Mouse (Mus musculus) lung, adult 18-20 months (tissue): ENCODE measurements at regions not wholly inside any gene's neighbourhood (a gene's known extent, or its start where the extent isn't known, plus 50 kb on each side); places are given as distances from the start of the nearest gene placed in this dataset.
A peak's percentile ranks its signal among the peaks of the same experiment; 100 is the strongest.

Experiments
- DNase-seq, 2 experiments: peaks; one replicate each; pipeline ENCODE4 v3.0.0; 2022; ENCODE audit warnings: mixed read lengths in 2 of 2

DNA sequence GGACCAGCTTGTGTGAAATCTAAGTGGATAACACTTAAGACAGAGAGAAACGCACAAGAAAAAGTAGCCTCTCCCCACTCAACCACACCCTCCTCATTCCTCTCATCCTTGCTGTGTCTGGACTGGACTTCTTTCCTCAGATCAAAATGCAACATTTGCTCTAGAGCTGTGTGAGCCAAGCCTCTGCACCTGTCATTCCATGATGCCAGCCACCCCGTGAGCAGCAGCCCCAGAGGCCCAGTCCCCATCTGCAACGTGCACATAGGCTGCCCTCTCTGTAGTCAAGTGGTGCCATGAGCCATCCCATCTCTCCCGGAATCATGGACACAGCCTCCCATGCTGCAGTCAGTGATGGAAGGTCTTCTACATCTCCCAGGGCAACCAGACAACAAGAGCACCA lies 55.1 kb upstream of the Gpc1 start:
- no peak for DNase-seq

GRCm38 (mm10) chr1:92775908-92776307 lies 55.5 kb upstream of the Gpc1 start:
- DNase-seq, result no peak

DNA sequence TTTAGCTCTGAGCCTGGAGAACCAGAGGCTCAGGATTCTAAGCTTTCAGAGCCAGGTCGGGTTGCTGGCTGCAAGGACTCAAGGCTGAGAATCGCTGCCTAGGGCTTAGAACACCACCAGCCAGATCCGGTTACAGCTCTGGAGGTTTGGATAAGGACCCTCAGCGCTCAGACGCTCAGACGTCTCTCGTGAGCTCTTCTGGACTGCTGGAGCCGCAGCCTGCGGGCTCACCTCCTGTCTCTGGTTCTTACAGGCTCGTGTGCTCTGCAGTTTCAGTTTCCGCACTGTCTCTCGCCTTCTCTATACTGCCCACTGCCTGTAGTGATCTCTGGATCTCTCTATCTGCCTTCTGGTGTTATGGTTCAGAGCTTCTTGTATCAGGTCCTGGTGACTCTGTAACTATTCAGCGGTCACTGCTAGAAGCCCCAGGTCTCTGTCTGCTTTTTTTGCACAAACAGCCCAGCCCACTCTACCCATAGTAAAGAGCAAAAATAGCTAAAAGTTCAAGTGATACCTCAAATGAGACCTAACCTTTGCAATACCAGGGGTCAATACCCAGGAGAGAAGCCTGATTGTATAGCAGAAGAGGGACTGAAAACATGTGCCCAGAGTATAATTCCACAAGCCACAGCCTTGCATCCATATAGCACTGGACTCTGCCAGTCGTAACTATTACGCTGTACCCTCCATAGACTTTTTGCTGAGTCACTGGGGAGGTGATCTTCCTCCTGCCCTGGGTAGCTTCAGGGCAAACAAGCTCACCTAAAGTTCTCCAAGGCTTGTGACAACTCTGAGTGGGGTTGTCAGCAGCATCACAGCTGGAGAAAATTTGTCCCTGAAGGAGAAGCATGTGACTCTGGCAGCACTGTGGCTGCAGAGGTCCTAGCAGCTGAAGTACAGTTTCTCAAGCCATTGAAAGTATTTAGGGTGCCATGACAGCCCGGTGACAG lies 56.4 kb upstream of the Gpc1 start:
- DNase-seq, result no peak

DNA sequence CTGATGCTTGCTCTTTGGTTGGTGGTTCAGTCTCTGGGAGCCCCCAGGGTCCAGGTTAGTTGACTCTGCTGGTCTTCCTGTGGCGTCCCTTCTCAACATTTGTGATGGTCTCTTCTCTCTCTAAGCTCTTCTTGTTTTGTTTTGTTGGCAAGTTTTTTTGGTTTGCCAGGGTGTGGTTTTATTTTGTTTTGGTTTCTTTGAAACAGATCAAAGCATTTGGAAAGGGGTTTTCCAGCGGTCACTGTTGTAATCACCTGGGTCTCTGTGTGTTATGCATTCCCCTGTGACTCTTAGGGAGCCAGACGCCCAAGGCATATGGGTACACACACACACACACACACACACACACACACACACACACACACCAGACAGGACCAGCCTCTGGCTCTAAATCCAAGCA lies 57.4 kb upstream of the Gpc1 start:
- DNase-seq, result no peak

GRCm38 (mm10) chr1:92772784-92773113 lies 58.7 kb upstream of the Gpc1 start:
- no peak for DNase-seq

DNA sequence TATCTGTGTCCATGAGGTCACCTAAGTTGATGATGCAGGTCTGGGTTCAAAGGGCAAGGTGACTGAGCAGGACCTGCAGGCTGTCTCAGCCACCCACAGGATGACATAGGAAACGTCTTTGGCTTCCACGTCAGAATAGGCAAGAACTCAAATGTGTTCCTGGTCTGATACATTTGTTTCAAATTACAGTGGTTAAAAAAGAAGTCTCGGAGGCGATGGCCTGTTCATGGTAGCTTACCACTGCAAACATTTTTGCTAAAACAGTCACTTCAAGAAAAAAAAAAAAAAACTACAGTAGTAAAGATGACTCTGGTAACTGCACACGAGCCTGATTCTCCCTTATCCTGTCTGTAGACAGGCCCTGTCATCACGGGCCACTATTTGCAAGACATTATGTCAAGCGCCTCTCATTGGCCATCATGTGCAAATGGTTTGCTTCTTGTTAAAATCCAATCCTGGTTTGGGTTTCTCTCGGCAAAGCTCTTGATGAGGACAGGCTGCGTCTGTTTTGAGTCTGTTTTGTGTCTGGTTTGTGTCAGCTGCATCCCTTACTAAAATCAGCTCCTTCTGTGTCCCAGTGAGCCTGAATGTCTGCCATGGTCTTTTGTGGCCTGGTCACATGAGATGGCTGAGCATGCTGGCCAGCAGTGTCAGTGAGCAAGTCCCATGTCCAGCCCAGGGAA lies 59.2 kb upstream of the Gpc1 start:
- DNase-seq, result no peak

DNA sequence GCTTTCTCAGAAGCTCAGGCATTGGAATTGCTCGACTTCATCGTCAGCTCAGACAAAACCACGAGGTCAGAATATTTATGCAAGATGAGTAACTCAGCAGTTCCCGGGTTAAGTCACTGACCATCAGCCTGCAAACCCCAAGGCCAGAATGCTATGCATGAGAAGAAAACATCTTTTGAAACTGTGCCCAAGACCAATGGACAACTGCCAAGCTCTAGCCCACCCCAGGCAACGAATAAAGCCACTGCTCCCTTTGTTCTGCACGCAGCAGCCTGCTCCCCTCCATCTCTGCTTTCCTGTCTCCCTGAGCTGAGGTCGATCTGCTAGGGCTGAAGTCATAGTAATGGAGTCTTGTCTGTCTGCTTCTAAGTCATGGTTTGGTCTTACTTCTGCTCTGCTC lies 61.7 kb upstream of the Gpc1 start:
- no peak for DNase-seq

- no peak for DNase-seq
Observed at GRCm38 (mm10) chr1:92769156-92769555, 62.3 kb upstream of the Gpc1 start.

GRCm38 (mm10) chr1:92766496-92766895 lies 64.9 kb upstream of the Gpc1 start:
- no peak for DNase-seq

DNA sequence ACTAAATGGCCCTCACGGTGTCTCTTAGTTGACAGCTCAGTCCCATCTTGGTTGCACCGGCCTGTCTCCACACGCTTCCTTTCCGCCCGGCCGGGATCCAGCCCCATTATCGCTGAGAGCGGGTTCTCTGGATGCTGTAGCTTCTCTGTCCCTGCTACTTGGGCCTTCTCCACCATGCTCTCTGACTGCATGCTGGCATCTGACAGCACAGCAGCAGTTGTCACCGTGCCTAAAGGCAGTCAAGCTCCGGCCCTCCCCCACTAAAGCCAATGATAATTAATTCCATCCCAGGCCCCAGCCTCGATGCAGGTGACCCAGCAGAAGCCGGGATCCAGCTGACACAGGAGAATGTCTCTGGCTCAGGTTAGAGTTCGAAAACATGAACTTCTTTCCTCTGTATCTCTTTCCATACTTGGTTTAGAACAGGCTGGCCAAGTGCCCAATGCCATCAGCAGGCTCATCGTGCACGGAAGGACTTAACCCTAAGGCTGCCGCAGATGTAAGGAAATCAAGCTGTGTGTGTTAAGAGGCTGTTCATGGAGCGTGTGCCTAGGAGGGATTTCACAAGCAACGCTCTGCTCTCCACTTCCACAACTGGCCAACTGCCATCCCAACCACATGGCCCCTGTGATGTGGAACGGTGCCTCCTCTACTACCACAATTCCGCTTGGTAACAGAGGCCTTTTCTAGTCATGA lies 76.5 kb upstream of the Gpc1 start:
- DNase-seq, result peak in 1 of 2 experiments; percentile 5

- no peak for DNase-seq
Observed at GRCm38 (mm10) chr1:92751700-92752136, 79.7 kb upstream of the Gpc1 start.

GRCm38 (mm10) chr1:92749475-92749874 lies 82.0 kb upstream of the Gpc1 start:
- no peak for DNase-seq

- no peak for DNase-seq
Observed at GRCm38 (mm10) chr1:92745284-92745683, 86.2 kb upstream of the Gpc1 start.

- no peak for DNase-seq
Observed at GRCm38 (mm10) chr1:92744528-92745241, 86.8 kb upstream of the Gpc1 start.

GRCm38 (mm10) chr1:92742881-92743621 lies 88.4 kb upstream of the Gpc1 start:
- DNase-seq, result no peak

DNA sequence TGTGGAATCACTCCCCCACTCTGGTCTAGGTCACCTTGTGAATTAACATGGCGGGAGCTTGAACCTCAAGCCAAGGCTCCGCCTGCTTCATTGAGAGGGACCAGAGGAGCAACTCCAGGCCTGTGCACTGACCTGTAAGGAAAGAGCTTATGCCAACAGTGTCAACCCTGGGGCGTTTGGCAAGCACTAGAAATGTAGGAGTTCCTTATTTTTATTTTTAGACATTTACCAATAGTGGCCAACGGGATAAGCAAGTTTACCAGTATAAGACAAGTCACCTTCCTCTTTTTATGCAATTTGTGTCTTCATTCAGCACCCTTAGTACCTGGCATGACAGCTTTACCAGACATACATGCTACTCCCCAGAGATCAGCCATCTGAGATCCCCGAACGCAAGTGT lies 89.1 kb upstream of the Gpc1 start:
- DNase-seq, result no peak

DNA sequence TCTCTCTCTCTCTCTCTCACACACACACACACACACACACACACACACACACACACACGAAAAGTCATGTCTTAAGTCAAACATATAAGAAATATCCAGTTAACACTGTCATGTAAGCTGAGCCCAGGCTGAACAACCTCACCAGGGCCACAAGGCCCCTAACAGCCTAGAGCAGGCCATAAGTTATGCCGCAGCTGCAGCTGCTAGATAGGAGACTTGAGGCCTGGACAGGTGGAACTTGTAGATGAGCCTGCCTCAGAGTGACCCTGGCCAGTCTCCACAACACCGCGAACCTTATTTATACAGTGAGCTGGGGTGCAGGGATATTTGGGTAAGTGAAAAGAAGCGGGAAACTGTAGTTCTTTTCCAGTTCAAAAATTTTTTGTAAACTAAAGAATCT lies 90.4 kb upstream of the Gpc1 start:
- DNase-seq, result no peak

DNA sequence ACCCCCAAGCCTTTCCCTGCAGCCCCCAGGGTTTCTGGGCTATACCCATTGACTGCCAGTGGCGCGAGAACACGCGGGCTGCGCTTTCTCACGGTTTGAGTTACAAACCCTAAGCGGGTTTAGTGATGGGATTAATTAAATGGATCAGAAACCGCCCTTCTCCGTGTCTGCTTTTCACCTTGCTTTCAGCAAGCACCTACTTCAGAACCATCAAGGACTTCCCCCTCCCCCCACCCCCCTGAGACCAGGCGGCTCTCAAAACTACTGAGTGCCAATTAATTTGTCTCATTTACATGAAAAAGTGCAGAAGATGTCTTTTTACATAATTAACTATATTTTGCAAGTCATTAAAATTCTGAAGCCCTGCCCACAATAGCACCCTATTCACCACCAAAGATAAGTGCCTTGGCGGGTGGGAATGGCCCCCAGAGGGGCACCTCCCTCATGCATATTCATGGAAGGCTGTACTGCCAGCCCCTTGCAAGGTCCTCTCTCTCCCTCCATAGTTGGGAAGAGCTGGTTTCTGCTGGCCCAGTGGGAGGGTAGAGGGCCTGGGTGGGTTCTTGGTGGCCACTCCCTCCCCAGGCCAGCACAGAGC lies 89.1 kb upstream of the Otos start:
- DNase-seq, result no peak

DNA sequence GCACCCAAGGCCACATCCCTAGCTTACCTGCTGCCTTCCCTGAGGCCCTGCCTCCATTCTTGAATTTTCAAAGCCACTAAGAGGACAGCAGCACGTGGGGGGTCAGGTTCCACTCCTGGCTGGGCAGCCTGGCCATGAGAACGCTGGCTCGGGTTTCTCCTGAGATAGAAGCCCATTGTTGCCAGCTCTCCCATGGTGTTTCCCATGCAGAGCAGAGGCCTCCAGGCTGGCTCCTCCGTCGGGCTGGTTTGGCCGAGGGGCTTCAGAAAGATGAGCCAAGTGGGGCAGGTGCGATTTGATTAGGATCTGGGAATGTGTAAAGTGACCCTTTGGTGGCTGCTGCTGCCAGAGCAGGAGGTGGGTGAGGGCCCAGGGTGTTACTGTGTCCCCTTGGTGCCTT lies 87.8 kb upstream of the Otos start:
- DNase-seq, result no peak

GRCm38 (mm10) chr1:92733732-92734131 lies 85.1 kb upstream of the Otos start:
- DNase-seq, result no peak

DNA sequence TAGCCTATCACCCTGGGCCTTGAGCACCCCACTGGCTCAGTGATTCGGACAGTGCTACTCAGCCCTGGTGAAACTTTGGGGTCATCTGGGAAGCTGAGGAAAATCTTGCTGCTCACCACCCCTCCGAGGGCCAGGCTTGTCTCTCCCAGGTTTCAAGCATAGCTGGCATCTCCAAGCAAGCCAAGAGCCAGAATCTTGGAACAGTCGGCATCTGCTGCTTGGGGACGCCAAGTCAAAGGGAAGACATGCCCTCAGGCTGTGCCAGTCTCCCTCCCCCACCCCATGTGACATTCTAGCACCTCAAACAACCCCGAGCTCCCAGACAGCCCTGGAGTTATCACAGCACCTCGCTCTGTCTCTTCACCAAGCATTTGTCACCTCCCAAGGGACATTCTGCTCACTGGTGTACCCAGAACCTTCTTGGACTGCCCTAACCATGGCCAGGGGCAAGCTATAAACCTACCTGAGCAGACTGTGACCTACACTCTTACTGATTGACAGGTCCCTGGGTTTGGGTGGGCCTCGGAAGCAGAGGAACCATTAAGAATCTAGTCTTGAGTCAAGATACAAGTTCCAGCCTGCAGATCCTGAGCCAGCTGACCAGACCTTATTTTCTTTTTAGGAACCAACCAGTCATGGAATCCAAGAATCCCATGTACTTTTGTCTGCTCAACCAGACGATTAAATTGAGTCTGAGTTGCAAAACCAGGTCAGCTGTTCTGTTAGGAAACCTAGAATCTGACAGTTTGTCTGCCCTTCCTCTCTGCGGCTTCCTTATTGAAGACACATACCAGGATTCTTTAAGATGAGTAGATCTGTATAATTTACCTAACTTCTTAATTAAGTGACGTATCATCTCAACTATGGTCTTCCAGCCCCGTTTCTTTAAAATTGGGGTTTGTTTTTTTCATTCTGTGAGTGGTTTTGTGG lies 83.0 kb upstream of the Otos start:
- no peak for DNase-seq
